Mouse (Mus musculus) B cell, adult 2 months (primary cell): Measurements from ENCODE around the gene 6430571L13Rik.

Source experiments
- DNase-seq, 2 experiments: peaks; one replicate each; pipeline ENCODE4 v3.0.0; 2022

Gene 6430571L13Rik

DNA sequence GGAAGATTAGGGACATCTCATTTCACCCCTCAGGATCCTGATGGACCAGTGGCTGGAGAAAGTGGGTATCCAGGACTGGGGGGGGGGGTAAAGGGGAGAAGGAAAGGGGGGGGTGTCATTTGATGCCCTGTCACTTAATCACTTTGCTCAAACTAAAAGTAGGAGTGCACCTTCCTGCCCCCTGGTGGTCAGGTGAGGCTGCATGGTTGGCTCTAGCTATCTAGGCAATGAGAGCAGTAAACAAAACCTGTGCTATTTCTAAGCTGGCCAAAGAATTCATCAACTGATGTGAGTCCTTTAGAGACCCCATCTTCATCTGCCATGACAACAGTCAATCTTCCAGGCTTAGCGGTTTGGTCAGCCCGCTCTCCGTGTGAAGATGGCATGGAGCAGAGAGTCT, 46.3 kb downstream of the 6430571L13Rik start:
- peak; percentile 54 to 58 for DNase-seq

DNA sequence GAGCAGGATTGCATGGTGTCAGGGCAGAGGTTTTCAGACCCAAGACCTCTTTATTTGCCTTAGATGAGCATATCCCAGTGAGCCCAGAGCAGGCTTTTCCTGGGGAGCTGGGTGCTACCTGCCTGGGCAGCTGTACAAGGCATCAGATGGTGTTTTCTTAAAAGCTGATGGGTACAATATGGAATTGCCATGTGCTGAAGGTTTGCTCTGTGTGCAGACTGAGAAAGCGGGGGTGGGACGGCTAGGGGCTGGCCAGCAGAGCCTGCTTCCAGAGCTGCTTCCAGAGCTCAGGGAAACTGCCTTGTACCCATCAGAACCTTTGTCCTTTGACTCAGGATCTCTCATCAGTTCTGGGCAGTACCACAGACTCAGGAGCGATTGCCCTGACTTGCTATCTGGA, 47.3 kb downstream of the 6430571L13Rik start:
- DNase-seq, result no peak

DNA sequence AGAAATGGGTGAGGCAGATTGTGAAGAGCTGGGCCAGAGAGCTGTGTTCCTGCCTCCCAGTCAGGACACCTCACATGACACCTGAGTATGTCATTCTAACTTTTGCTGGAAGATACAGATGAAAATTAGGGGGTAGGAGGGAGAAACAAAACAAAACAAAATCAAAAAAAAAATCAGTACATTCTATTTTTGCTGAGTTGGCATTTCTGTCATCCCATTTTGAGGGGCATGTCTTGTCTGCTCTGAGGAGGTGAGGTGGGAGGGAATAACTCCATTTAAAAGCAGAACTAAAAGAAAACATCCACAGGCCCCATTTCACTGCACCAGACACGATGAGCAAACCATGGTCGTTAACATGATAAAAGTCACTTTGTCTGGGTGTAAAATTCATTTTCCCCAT, 47.9 kb downstream of the 6430571L13Rik start:
- DNase-seq, result no peak

DNA sequence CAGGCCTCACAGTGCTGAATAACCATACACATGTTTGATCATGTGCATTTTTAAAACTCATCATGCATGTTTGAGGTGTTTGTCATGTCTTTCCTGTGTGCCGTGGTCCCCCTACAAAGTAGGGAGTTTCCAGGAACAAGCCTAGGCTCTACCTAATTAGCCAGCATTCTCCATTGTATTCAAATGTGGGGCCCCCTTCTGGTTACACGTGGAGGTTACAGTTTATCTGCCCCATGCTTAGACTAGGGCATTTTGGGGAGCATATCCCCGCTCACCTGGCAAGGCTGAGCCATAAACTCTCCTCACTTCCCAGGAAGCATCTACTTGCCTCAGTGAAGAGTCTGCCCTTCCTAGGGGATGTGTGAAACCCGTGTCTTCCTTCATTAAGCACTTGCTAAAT, 56.0 kb downstream of the 6430571L13Rik start:
- DNase-seq, result peak; percentile 11 to 16

DNA sequence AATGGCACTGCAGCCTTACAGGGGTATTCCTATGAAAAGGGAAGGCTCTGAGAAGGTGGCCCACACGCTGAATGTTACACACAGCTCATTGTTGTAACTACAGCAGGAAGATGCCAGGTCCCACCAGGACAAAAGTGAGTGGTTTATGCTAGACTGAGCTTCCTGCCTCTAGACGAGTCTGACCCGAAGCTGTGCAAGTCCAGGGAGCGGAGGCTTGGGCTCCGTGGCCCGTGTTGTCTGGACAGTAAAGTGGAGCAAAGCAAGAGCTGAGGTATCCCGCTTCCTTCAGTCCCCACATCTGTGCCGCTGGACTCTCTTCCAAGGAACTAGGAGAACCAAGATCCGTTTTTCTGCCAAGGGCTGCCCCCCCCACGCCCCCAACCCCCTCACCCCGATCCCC, 58.6 kb downstream of the 6430571L13Rik start:
- no peak for DNase-seq

DNA sequence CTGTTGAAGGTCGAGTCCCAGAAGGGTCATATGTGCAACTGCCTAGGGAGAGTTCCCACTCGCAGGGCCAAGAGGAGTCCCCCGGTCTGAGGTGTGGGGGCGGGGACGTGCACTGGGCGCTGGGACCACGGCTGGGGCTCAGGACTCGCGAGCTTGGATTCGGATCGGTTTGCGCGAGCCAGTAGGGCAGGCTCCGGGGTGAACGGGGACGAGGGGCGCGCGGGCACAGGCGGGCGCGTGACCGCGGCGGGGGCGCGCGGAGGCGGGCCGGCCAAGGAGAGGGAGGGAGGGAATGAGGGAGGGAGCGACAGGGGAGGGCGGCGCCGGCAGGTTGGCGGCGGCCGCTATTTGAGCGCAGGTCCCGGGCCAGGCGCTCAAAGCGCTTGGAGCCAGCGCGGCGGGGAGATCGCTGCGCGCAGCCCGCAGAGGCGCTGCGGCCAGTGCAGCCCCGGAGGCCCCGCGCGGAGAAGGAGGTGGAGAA, 59.1 kb downstream of the 6430571L13Rik start, which contains the start of gene Cacna2d2:
Gene Cacna2d2 (plus strand): TSS at position 122 of the 481 bp plus-strand sequence.
- DNase-seq, result peak in 1 of 2 experiments; percentile 7

DNA sequence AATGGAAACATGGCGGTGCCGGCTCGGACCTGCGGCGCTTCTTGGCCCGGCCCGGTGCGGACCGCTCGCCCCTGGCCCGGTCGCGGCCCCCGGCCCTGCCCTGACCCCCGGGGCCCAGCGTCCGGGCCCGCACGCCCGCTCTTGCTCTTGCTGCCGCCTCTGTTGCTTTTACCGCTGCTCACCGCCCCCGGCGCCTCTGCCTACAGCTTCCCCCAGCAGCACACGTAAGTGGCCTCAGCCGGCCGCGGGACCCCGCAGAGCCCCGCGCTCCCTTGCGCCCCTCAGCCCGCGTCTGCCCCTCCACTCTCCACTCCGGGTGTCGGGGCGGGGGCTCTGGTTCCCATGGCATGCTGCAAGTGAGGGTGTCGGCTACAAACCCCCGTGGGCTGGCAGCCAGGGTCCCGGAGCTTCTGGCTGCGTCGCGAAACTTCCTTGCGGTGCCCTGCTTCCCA, 59.7 kb downstream of the 6430571L13Rik start:
- DNase-seq, result no peak

DNA sequence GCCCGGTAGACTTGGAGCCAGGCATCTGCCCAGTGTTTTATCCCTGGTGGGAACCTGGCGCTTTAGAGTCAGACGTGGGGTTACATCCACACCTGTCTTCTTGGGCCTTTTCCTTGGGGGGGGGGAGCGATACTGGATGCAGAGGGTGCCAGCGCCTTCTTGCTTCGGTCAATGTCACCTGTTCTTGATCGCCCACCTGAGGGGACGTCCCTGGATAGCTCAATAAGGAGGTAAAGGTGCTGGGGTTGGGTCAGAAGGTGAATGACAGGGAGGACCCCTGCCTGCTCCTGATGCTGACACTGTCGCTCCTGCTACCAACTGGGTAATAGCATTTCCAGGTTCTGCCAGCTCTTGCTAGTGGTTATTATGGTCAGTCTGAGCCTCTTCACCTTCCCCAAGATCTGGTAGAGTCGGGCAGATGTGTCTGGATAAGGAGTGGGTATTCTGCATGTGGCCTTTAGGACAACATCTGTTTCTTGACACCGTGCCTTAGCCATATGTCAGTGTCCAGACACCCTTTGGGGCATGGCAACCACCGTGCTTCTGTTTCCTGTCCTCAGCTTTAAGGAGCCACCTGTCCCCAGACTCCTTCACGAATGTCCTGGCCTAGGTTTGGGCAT, 60.4 kb downstream of the 6430571L13Rik start:
- no peak for DNase-seq
